Mouse (Mus musculus): ENCODE results near the gene Apbb2.
A peak's percentile ranks its signal among the peaks of the same experiment; 100 is the strongest.

The Apbb2 gene

GRCm38 (mm10) chr5:66376589-66377270, 241.9 kb downstream of the Apbb2 start:
- peak; percentile 84 for DNase-seq (ENCODE audit: low read depth)

- DNase-seq (ENCODE audit: low read depth) = peak; percentile 70
Observed at GRCm38 (mm10) chr5:66374413-66374812, 244.2 kb downstream of the Apbb2 start.

- no peak for DNase-seq (ENCODE audit: low read depth)
Observed at GRCm38 (mm10) chr5:66373515-66374164, 244.9 kb downstream of the Apbb2 start.

DNA sequence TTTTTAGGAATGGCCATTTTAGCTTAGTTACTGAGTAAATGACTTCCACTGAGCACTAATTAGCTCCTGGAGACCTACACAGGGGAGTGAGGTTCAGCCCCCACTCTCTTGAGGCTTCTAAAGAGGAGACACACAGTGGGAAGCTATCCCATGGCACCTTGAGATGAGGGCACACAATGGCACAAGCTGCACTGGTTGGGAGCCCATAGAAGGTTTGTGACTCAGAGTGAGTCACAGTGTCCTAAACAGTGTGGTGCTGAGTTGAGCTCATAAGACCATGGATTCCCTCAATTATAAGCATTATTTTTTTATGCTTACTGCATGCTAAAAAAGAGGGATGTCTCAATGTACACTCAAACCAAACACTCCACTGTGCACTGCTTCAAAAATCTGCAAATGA, 247.5 kb downstream of the Apbb2 start:
- peak; percentile 68 for DNase-seq (ENCODE audit: low read depth)

GRCm38 (mm10) chr5:66368966-66369365, 249.6 kb downstream of the Apbb2 start:
- DNase-seq (ENCODE audit: low read depth) = peak; percentile 71

DNA sequence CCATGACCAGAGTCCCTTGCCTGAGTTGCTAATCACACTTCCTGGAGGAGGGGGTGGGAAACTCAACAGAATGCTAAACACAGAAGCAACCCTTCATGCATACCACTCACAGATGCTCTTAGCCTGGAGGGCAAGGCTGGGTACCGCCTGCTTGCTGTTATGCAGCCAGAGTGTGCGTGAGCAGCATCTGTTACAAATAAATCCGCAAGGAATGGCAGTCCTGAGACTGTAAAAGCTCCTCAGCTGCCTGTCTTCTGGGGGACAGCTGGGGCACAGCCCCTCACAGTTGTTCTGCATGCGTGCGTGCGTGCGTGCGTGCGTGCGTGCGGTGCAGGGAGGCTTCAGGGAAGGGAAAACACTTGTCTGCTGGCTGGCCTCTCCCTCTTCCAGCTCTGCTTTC, 250.9 kb downstream of the Apbb2 start:
- no peak for DNase-seq (ENCODE audit: low read depth)

- DNase-seq (ENCODE audit: low read depth) = no peak
Observed at GRCm38 (mm10) chr5:66363274-66364261, 255.0 kb downstream of the Apbb2 start.

DNA sequence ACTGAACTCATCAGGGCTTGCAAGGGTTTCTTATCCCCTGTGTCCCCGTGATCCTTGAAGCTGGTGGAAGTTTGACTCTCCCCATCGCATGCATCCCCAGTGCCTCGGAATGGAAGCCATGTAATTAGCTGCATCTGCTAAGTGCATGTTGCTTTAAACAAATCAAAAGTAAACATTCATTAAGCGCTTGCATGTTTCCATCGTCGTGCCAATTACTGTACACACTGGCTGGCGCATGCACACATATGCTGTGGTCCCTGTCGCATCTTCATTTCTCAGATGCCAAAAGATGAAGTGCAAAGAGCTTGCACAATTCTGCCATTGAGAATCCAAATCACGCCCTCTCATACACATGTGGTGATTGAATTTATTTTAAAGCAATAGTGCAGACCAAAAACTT, 257.8 kb downstream of the Apbb2 start:
- no peak for DNase-seq (ENCODE audit: low read depth)

GRCm38 (mm10) chr5:66359742-66360423, 258.7 kb downstream of the Apbb2 start:
- no peak for DNase-seq (ENCODE audit: low read depth)

- no peak for DNase-seq (ENCODE audit: low read depth)
Observed at GRCm38 (mm10) chr5:66355147-66355546, 263.4 kb downstream of the Apbb2 start.

DNA sequence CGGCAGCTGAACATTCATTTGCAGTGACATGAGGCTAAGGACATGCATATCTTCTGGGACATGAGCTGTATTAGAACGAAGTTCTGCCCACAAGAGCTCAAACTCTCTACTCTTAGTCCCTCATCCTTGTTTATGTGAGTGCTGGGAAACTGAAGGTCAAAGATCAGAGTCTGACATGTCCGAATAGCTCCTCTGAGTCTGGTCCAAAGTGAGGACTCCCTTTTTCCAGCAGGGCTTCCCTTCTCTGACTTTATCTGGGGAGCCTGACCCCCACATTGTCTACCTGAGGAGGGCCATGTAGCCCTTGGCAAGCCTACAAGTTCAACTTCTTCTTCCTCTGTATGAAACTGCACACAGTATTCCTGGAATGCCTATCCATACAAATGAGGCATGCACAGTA, 264.7 kb downstream of the Apbb2 start:
- DNase-seq (ENCODE audit: low read depth) = no peak

- no peak for DNase-seq (ENCODE audit: low read depth)
Observed at GRCm38 (mm10) chr5:66351836-66352390, 266.7 kb downstream of the Apbb2 start.

DNA sequence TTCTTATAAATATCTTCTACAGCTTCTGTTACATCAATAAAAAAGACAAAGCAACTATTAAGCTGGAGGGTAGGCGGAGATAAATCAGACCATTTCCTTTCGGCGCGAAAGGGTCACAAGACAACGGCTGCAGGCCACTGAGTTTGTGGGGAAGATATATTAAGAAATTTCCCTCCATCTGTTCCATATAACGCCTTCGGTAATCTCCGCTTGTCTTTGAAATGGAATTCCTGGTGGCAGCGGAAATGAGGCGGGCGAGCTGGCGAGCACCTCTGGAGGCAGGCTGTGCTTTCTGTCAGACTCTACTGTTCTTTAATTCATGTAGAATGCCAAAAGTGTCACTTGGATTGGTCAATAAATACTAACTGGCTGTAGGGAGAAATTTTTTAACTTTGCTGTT, 267.5 kb downstream of the Apbb2 start:
- DNase-seq (ENCODE audit: low read depth) = no peak

GRCm38 (mm10) chr5:66350611-66351010, 268.0 kb downstream of the Apbb2 start:
- no peak for DNase-seq (ENCODE audit: low read depth)

DNA sequence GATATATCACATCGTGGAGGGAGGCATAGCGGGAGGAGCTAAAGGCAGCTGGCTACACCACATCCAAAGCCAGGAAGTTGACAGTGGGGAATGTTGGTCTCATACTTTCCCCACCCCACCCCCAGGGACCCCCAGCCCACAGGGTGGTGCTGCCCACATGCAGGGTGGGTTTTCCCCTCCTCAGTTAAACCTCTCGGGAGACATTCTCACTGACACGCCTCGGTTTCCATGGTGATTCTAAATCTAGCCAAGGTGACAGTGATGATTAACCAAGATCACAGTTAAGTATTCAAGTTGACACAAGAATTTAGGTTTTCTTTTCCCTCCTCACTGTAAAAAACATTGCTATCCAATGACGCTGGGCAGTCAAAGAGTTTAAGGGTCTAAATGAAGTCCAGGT, 270.2 kb downstream of the Apbb2 start:
- no peak for DNase-seq (ENCODE audit: low read depth)

DNA sequence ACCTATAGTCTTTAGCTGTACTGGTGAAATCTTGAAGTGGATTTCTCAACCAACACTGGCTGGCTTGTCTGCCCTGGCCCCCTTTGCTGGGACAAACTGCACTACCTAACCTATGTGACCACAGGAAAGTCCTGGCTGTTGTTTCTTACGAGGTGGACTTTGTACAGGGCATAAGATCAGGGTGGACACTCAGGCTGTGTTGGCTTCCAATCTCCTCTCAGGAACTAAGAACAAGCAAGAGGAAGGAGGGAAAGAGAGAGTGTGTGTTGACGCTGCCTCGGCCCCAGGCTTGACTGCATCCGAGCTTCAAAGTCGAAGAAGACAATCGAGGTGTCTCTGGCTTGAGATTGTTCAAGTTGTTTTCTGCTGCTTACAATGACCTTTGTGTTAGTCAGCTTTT, 271.8 kb downstream of the Apbb2 start:
- DNase-seq (ENCODE audit: low read depth) = no peak

DNA sequence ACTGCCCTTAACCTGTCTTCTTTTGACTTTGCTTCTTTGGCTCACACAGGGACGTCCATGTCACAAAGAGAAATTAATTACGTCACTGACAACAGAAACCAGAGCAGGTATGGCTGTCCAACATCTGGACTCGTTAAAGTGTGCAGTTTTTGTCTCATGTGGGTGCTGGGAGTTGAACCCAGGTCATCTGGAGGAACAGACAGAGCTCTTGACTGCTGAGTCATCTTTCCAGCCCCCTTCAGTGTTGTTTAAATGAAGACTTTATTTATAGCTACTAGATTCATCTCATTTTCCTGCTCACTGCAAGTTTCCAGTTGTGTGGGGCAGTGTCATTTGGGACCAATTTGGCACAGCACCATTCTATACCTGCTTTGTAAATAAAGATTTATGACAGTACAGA, 273.4 kb downstream of the Apbb2 start:
- peak; percentile 68 for DNase-seq (ENCODE audit: low read depth)

GRCm38 (mm10) chr5:66344182-66344581, 274.4 kb downstream of the Apbb2 start:
- DNase-seq (ENCODE audit: low read depth) = peak; percentile 22

DNA sequence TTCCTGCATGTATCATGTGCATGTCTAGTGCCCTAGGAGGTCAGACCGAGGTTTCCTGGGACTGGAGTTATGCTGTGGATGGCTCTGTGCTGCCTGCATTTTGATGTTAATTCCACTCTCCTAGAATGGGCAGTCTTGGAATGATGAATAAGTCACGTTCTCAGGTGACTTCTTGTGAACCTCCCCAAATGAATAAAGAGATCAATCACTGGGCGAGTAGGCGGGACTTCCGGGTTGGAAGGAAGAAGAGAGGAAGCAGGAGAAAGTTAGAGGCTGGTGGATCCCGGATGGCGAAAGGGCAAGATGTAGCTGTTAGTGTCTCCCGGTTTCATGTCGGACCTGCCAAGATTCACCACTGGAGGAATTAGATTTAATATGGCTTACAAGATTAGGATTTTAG, 276.3 kb downstream of the Apbb2 start:
- DNase-seq (ENCODE audit: low read depth) = no peak

GRCm38 (mm10) chr5:66341848-66342247, 276.7 kb downstream of the Apbb2 start:
- DNase-seq (ENCODE audit: low read depth) = no peak

DNA sequence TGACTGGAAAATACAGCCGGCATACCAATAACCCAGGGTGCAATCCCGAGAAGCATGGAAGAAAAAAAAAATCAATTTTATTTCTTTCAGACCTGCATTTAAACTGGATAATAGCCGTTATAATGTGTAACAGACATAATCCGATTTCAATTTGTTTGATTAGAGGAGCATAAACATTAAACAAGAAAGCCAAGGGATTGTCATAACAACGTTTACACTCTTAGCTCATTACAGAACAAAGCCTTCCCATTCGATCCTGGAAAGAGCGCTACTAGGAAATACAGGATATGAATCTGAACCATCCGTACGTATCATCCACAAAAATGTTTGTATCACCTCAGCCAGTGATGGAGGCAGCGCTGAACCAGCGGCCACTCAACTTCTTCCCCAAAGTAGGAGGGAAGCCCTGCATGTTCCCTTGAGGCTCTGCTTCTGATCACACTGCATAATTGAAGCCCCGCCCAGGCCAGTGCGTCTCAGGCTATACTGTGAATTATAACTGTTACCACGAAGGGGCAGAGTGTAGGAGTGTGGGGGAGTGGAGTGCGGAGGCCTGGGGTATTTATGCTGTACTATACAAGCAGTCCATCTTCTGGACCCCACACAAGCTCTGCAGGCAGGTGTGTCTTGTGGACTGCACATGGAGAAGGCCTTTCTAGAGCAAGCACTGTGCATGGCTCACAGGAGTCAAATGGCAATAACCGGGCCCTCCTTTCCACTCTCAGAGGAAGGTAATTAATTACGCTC, 278.1 kb downstream of the Apbb2 start:
- DNase-seq (ENCODE audit: low read depth) = no peak
